Mouse (Mus musculus) embryonic fibroblast, embryonic 13.5 days (primary cell): ENCODE measurements at regions not wholly inside any gene's neighbourhood (a gene's known extent, or its start where the extent isn't known, plus 50 kb on each side); places are given as distances from the start of the nearest gene placed in this dataset.

ENCODE experiments used
- CTCF ChIP-seq: IDR thresholded peaks from 2 replicates; pipeline ENCODE4 v1.5.1; 2011; ENCODE audit warnings: mild to moderate bottlenecking, control low read depth, low read length, moderate library complexity, borderline replicate concordance; ENCODE audit not compliant: insufficient read depth
- POLR2A ChIP-seq: IDR thresholded peaks from 2 replicates; pipeline ENCODE4 v1.6.1; 2011; ENCODE audit warnings: low read depth, mild to moderate bottlenecking, control low read depth, low read length, moderate library complexity

GRCm38 (mm10) chr13:42494371-42494770 is 186.1 kb upstream of the Phactr1 start:
- TF ChIP-seq CTCF (no peak), POLR2A (no peak)
